Mouse (Mus musculus) spleen, postnatal 14 days (tissue): ENCODE measurements around the gene Hdac4.

ENCODE experiments used
- DNase-seq, 2 experiments: peaks; one replicate each; pipeline ENCODE4 v3.0.0; 2021 to 2022; ENCODE audit warnings: low spot score in 2 of 2

The Hdac4 gene

GRCm38 (mm10) chr1:92061198-92062073 lies 134.1 kb downstream of the Hdac4 start:
- no peak for DNase-seq

- no peak for DNase-seq
These were observed 134.9 kb downstream of the Hdac4 start for GRCm38 (mm10) chr1:92060532-92061064.

- no peak for DNase-seq
These were observed 135.9 kb downstream of the Hdac4 start for GRCm38 (mm10) chr1:92059571-92059970.

GRCm38 (mm10) chr1:92058731-92059425 lies 136.6 kb downstream of the Hdac4 start:
- no peak for DNase-seq

GRCm38 (mm10) chr1:92057068-92057467 lies 138.4 kb downstream of the Hdac4 start:
- no peak for DNase-seq

GRCm38 (mm10) chr1:92055149-92055548 lies 140.3 kb downstream of the Hdac4 start:
- DNase-seq = no peak

- DNase-seq = peak; percentile 13 to 32
These were observed 143.3 kb downstream of the Hdac4 start for GRCm38 (mm10) chr1:92052190-92052589.

GRCm38 (mm10) chr1:92051489-92052062 lies 143.9 kb downstream of the Hdac4 start:
- no peak for DNase-seq

GRCm38 (mm10) chr1:92050992-92051391 lies 144.5 kb downstream of the Hdac4 start:
- no peak for DNase-seq

- DNase-seq = no peak
These were observed 144.9 kb downstream of the Hdac4 start for GRCm38 (mm10) chr1:92050566-92050965.

- no peak for DNase-seq
These were observed 146.8 kb downstream of the Hdac4 start for GRCm38 (mm10) chr1:92048415-92049354.

GRCm38 (mm10) chr1:92045671-92046070 lies 149.8 kb downstream of the Hdac4 start:
- no peak for DNase-seq

- DNase-seq = no peak
These were observed 150.6 kb downstream of the Hdac4 start for GRCm38 (mm10) chr1:92044868-92045267.

GRCm38 (mm10) chr1:92043989-92044388 lies 151.5 kb downstream of the Hdac4 start:
- no peak for DNase-seq

GRCm38 (mm10) chr1:92042126-92042525 lies 153.4 kb downstream of the Hdac4 start:
- DNase-seq = no peak

- DNase-seq = no peak
These were observed 154.2 kb downstream of the Hdac4 start for GRCm38 (mm10) chr1:92041290-92041689.

- no peak for DNase-seq
These were observed 156.8 kb downstream of the Hdac4 start for GRCm38 (mm10) chr1:92038714-92039113.

- DNase-seq = no peak
These were observed 158.5 kb downstream of the Hdac4 start for GRCm38 (mm10) chr1:92037039-92037438.

- DNase-seq = no peak
These were observed 159.7 kb downstream of the Hdac4 start for GRCm38 (mm10) chr1:92035770-92036169.

- no peak for DNase-seq
These were observed 161.3 kb downstream of the Hdac4 start for GRCm38 (mm10) chr1:92034247-92034646.

GRCm38 (mm10) chr1:92033463-92033862 lies 162.0 kb downstream of the Hdac4 start:
- no peak for DNase-seq
